Mouse (Mus musculus): ENCODE results near the gene Por. TPM values are rescaled to one million over a fixed set of nuclear protein-coding genes. Genes with fewer than 3 reads are reported as not detected.

Gene Por
- total RNA-seq, 1 experiment = 125 TPM

DNA sequence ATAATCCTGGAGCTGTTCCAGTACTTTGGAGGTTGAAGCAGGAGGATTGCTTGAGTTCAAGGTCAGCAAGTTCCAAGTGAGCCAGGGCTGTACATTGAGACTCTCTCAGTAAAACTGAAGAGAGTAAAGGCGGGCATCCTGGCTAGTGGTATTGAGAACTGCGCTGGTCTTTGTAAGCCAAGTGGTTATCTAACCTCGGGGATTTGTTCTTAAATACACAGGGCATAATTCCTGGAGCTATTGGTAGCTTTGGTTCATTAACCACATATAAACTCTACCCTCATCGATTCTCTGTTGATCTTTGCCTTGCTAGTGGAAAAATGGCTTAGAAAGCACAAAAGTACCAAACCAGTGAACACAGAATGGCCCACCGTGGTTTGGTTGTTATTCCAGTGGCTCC lies 20.6 kb downstream of the Por start:
- Histone ChIP-seq H3K9ac (ENCODE audit: insufficient read depth, low read depth, low read length, poor library complexity, severe bottlenecking) (no peak overlapping the region), H3K4me3 (ENCODE audit: insufficient read depth in 1 of 2, low read depth in 1 of 2, low read length in 2 of 2, poor library complexity in 1 of 2, severe bottlenecking in 1 of 2) (no peak overlapping the region), H3K36me3 (ENCODE audit: control insufficient read depth, insufficient read depth, low read length, poor library complexity, severe bottlenecking) (no peaks in the 10 kb centered on the region), H3K4me1 (ENCODE audit: control insufficient read depth in 2 of 2, insufficient read depth in 2 of 2, low read length in 2 of 2, poor library complexity in 1 of 2) (peaks cover 0 to 4% of the 10 kb centered on the region in 2 experiments; a peak in 1 of 4 replicates), H3K27ac (ENCODE audit: insufficient read depth, low read depth, low read length, poor library complexity, severe bottlenecking) (no peak overlapping the region), H3K9me3 (ENCODE audit: control insufficient read depth, insufficient read depth, low read depth, low read length) (no peaks in the 10 kb centered on the region)
- in situ Hi-C loops (cut with MboI; ENCODE audit: low sequenced_read_pairs in 2 of 2, unreplicated experiment in 2 of 2) = no loop called here
- TF ChIP-seq MAFK (IDR thresholded peaks at IDR 0.05; ENCODE audit: insufficient read depth, low read depth, low read length) = no peak
- TF ChIP-seq HCFC1 (IDR thresholded peaks at IDR 0.05; ENCODE audit: borderline replicate concordance, insufficient read depth, low read length) = no peak
- TF ChIP-seq CHD2 (IDR thresholded peaks at IDR 0.05; ENCODE audit: low read depth, low read length) = no peak
- TF ChIP-seq ZNF384 (IDR thresholded peaks at IDR 0.05; ENCODE audit: low read depth, low read length) = no peak
- TF ChIP-seq ZC3H11A (IDR thresholded peaks at IDR 0.05; ENCODE audit: borderline replicate concordance, low read depth, low read length) = no peak
- DNase-seq (ENCODE audit: low read depth, low spot score) = no peak

DNA sequence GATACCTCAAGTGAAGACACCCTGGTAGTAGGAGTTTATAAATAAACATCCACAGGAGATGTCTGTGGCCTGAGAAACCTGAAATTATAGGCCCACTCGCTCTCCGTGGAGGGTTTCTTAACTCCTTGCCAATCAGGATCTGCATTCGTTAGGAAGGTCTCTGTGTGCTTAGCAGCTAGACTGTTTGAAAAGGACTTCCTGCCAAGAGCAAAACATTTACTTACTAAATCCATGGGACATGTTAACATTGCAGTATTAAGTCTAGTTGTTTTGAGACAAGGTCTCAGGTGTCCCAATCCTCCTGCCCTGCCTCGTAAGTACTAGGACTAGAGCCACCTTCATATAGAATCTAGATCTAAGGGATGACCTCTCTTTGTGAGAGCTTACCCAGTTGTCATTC lies 21.4 kb downstream of the Por start:
- H3K36me3 ChIP-seq (ENCODE audit: control insufficient read depth, insufficient read depth, low read length, poor library complexity, severe bottlenecking) = no peaks in the 10 kb centered on the region
- DNase-seq (ENCODE audit: low read depth, low spot score) = no peak
- no peaks in the 10 kb centered on the region for H3K9me3 ChIP-seq (ENCODE audit: control insufficient read depth, insufficient read depth, low read depth, low read length)
- in situ Hi-C loops (cut with MboI; ENCODE audit: low sequenced_read_pairs in 2 of 2, unreplicated experiment in 2 of 2) = no loop called here
- no peak overlapping the region for H3K27ac ChIP-seq (ENCODE audit: insufficient read depth, low read depth, low read length, poor library complexity, severe bottlenecking)
- H3K4me1 ChIP-seq (ENCODE audit: control insufficient read depth in 2 of 2, insufficient read depth in 2 of 2, low read length in 2 of 2, poor library complexity in 1 of 2) = peaks cover 0 to 2% of the 10 kb centered on the region in 2 experiments; a peak in 1 of 4 replicates
- no peak overlapping the region for H3K9ac ChIP-seq (ENCODE audit: insufficient read depth, low read depth, low read length, poor library complexity, severe bottlenecking)
- TF ChIP-seq ZC3H11A (IDR thresholded peaks at IDR 0.05; ENCODE audit: borderline replicate concordance, low read depth, low read length) (no peak), HCFC1 (IDR thresholded peaks at IDR 0.05; ENCODE audit: borderline replicate concordance, insufficient read depth, low read length) (no peak)
- no peak overlapping the region for H3K4me3 ChIP-seq (ENCODE audit: insufficient read depth in 1 of 2, low read depth in 1 of 2, low read length in 2 of 2, poor library complexity in 1 of 2, severe bottlenecking in 1 of 2)

DNA sequence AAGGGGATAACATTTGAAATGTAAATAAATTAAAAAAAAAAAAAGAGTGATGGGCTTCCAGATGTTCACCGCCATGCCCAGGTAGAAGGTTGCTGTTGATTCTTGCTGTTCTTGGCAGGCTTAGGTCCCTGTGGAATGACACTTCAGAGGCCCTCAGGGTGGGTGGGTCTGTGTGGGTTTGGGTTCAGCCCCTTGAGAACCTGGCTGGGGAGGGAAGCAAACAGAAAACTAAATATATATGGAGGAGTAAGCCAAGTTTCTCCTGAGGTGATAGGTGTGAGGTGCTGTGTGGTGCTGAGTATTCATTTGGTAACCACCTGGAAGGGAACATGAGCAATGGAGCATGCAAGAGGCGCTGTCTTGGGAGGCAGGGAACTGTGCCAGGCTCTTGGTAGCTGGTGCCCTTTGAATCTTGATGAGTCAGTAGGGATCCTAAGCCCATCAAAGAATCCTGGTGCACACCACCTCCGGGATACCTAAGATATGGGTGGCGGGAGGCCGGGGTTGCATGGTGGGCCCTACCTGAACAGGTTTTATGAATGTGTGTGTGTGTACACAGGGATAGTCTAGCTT lies 23.5 kb downstream of the Por start:
- H3K4me1 ChIP-seq (ENCODE audit: control insufficient read depth in 2 of 2, insufficient read depth in 2 of 2, low read length in 2 of 2, poor library complexity in 1 of 2) = no peaks in the 10 kb centered on the region; a peak in 1 of 4 replicates

DNA sequence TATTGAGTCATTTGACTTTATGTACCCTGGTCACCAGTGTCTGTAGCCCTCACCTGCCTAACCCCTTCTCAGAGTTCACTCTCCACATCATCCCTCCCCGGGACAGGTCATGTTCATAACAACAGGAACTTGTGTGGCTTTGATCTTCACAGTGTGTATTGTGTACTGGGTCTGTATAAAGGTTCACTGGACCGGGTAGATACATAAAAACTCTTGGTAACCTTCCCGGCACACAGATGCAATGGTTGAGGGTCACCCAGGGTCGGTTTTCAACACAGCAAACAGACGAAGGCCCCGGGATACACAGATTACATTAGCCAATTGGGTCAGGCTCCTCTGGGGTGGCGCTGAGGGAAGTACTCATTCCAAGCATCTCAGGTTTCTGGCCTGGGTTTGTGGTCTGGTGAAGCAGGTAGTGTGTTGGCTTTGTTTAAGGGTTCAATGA lies 25.5 kb downstream of the Por start:
- Histone ChIP-seq H3K9me3 (ENCODE audit: control insufficient read depth, insufficient read depth, low read depth, low read length) (no peaks in the 10 kb centered on the region), H3K36me3 (ENCODE audit: control insufficient read depth, insufficient read depth, low read length, poor library complexity, severe bottlenecking) (peaks cover 2% of the 10 kb centered on the region; the same call in 1 of the 2 replicates), H3K27ac (ENCODE audit: insufficient read depth, low read depth, low read length, poor library complexity, severe bottlenecking) (no peak overlapping the region), H3K4me3 (ENCODE audit: insufficient read depth in 1 of 2, low read depth in 1 of 2, low read length in 2 of 2, poor library complexity in 1 of 2, severe bottlenecking in 1 of 2) (no peak overlapping the region), H3K9ac (ENCODE audit: insufficient read depth, low read depth, low read length, poor library complexity, severe bottlenecking) (no peak overlapping the region), H3K4me1 (ENCODE audit: control insufficient read depth in 2 of 2, insufficient read depth in 2 of 2, low read length in 2 of 2, poor library complexity in 1 of 2) (peaks cover 0 to 3% of the 10 kb centered on the region in 2 experiments; a peak in 2 of 4 replicates)
- DNase-seq (ENCODE audit: low read depth, low spot score) = no peak
- no peak for TF ChIP-seq HCFC1 (IDR thresholded peaks at IDR 0.05; ENCODE audit: borderline replicate concordance, insufficient read depth, low read length)
- TF ChIP-seq ZNF384 (IDR thresholded peaks at IDR 0.05; ENCODE audit: low read depth, low read length) = no peak
- no peak for TF ChIP-seq CHD2 (IDR thresholded peaks at IDR 0.05; ENCODE audit: low read depth, low read length)
- no peak for TF ChIP-seq ZC3H11A (IDR thresholded peaks at IDR 0.05; ENCODE audit: borderline replicate concordance, low read depth, low read length)
- TF ChIP-seq MAFK (IDR thresholded peaks at IDR 0.05; ENCODE audit: insufficient read depth, low read depth, low read length) = no peak
- in situ Hi-C loops (cut with MboI; ENCODE audit: low sequenced_read_pairs in 2 of 2, unreplicated experiment in 2 of 2) = no loop called here

More for the DNA sequence above, 23.5 kb downstream of the Por start:
- in situ Hi-C loops (cut with MboI; ENCODE audit: low sequenced_read_pairs in 2 of 2, unreplicated experiment in 2 of 2) = no loop called here
- no peak overlapping the region for H3K4me3 ChIP-seq (ENCODE audit: insufficient read depth in 1 of 2, low read depth in 1 of 2, low read length in 2 of 2, poor library complexity in 1 of 2, severe bottlenecking in 1 of 2)
- H3K27ac ChIP-seq (ENCODE audit: insufficient read depth, low read depth, low read length, poor library complexity, severe bottlenecking) = no peak overlapping the region
- H3K36me3 ChIP-seq (ENCODE audit: control insufficient read depth, insufficient read depth, low read length, poor library complexity, severe bottlenecking) = no peaks in the 10 kb centered on the region
- no peaks in the 10 kb centered on the region for H3K9me3 ChIP-seq (ENCODE audit: control insufficient read depth, insufficient read depth, low read depth, low read length)
- no peak overlapping the region for H3K9ac ChIP-seq (ENCODE audit: insufficient read depth, low read depth, low read length, poor library complexity, severe bottlenecking)
- TF ChIP-seq HCFC1 (IDR thresholded peaks at IDR 0.05; ENCODE audit: borderline replicate concordance, insufficient read depth, low read length) = no peak
- TF ChIP-seq ZC3H11A (IDR thresholded peaks at IDR 0.05; ENCODE audit: borderline replicate concordance, low read depth, low read length) = no peak
- TF ChIP-seq ZNF384 (IDR thresholded peaks at IDR 0.05; ENCODE audit: low read depth, low read length) = no peak
- TF ChIP-seq CHD2 (IDR thresholded peaks at IDR 0.05; ENCODE audit: low read depth, low read length) = no peak
- TF ChIP-seq MAFK (IDR thresholded peaks at IDR 0.05; ENCODE audit: insufficient read depth, low read depth, low read length) = no peak
- no peak for DNase-seq (ENCODE audit: low read depth, low spot score)
